In the genomic region with DNA sequence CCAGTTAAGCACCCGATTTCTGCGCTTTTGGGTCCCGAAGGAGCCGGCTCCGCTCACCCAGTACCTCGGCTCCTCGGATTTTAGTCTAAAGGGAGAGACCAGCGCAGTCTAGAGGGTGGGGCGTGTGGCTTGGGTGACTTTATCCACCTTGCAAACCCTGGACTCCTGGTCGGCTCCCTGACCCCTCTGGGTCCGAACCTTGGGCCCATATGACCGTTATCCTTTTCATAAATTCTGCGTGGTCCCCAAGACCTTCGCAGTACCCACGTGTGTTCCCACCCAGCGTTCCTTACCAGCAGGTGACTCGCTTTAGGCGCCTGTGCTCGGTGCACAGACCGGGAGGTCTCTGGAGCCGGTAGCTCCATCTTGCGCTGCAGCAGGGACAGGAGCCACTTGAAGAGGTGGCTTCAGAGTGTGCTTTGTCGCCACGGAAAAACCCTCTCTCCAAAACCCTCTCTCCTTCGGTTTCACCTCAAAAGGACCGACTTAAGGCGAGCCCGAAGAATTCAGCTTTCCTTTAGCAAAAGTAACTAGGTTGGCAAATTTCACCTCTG, we compare ENCODE assay signal across 8 mouse cellular contexts.
A peak's percentile ranks its signal among the peaks of the same experiment; 100 is the strongest.
DNase-seq lines count a peak whose midpoint lies in the region; ATAC-seq and TF ChIP-seq lines count a peak whose summit lies in the region.

No protein-coding gene starts in this region.

- WGBS in embryonic facial prominence, embryonic 12.5 days, result under 1% methylated on average over 28 of the region's 28 CpGs
- WGBS in hindbrain, embryonic 12.5 days, result under 1% methylated on average over 28 of the region's 28 CpGs

- H3K9ac ChIP-seq in embryonic facial prominence, embryonic 12.5 days, result peak overlapping the region; percentile 50; the same call in 1 of the 2 replicates
- H3K9ac ChIP-seq in hindbrain, embryonic 12.5 days, result peak overlapping the region; percentile 65

- H3K9me3 ChIP-seq in embryonic facial prominence, embryonic 12.5 days, result no peaks in the 10 kb centered on the region
- H3K9me3 ChIP-seq in hindbrain, embryonic 12.5 days (replicated peaks), result no peaks in the 10 kb centered on the region
- H3K9me3 ChIP-seq in megakaryocyte, embryonic 14.5 days, result no peaks in the 10 kb centered on the region

- H3K36me3 ChIP-seq in embryonic facial prominence, embryonic 12.5 days, result no peaks in the 10 kb centered on the region
- no peaks in the 10 kb centered on the region for H3K36me3 ChIP-seq in hindbrain, embryonic 12.5 days
- no peaks in the 10 kb centered on the region for H3K36me3 ChIP-seq in megakaryocyte, embryonic 14.5 days (replicated peaks; ENCODE audit: low read length)

- H3K27ac ChIP-seq in layer of hippocampus, adult 2 months, result peak overlapping the region; percentile 94
- H3K27ac ChIP-seq in embryonic facial prominence, embryonic 12.5 days, result no peak overlapping the region
- H3K27ac ChIP-seq in hindbrain, embryonic 12.5 days, result no peak overlapping the region

- no peak for TF ChIP-seq CTCF in layer of hippocampus, adult 2 months (conservative IDR thresholded peaks at IDR 0.05)

- H3K4me3 ChIP-seq in layer of hippocampus, adult 2 months, result peak overlapping the region; percentile 94
- peak overlapping the region; percentile 66 for H3K4me3 ChIP-seq in embryonic facial prominence, embryonic 12.5 days
- H3K4me3 ChIP-seq in hindbrain, embryonic 12.5 days, result peak overlapping the region; percentile 54
- H3K4me3 ChIP-seq in megakaryocyte, embryonic 14.5 days (replicated peaks), result peak overlapping the region; percentile 95

- H3K4me2 ChIP-seq in embryonic facial prominence, embryonic 12.5 days (replicated peaks), result peak overlapping the region; percentile 95
- H3K4me2 ChIP-seq in hindbrain, embryonic 12.5 days (replicated peaks), result peak overlapping the region; percentile 81

- H3K27me3 ChIP-seq in embryonic facial prominence, embryonic 12.5 days, result peaks cover 18% of the 10 kb centered on the region; the same call in 1 of the 2 replicates
- H3K27me3 ChIP-seq in hindbrain, embryonic 12.5 days, result peaks cover 21% of the 10 kb centered on the region
- H3K27me3 ChIP-seq in megakaryocyte, embryonic 14.5 days (replicated peaks), result peaks cover 39% of the 10 kb centered on the region

- peak; percentile 57 for ATAC-seq in embryonic facial prominence, embryonic 12.5 days (ENCODE audit: insufficient number of reproducible peaks, insufficient read depth, low FRiP score, low TSS enrichment)
- ATAC-seq in hindbrain, embryonic 12.5 days (ENCODE audit: low FRiP score), result peak; percentile 83

- no peak for DNase-seq in layer of hippocampus, adult 2 months (ENCODE audit: low spot score in 2 of 2)
- DNase-seq in layer of hippocampus, adult 8-10 months (ENCODE audit: low spot score in 2 of 2), result no peak
- no peak for DNase-seq in ovary, postnatal 14 days (ENCODE audit: low spot score)
- no peak for DNase-seq in thymus, postnatal 14 days
- DNase-seq in thymus, postnatal 36 days, result no peak

- H3K4me1 ChIP-seq in embryonic facial prominence, embryonic 12.5 days, result 0 out of 2 replicates have a peak, but pooled peaks cover 3% of the 10 kb centered on the region
- H3K4me1 ChIP-seq in hindbrain, embryonic 12.5 days, result peaks cover 15% of the 10 kb centered on the region
- peaks cover 36% of the 10 kb centered on the region for H3K4me1 ChIP-seq in megakaryocyte, embryonic 14.5 days
